Mouse (Mus musculus): ENCODE measurements around the gene Pyroxd2.
"Not testable (repeated sequence)": the region's sequence is repeated elsewhere in the genome, so short reads cannot be mapped to it uniquely, and the experiment has no call there.

The Pyroxd2 gene

GRCm38 (mm10) chr19:42690256-42690655, 62.3 kb downstream of the Pyroxd2 start:
- DNase-seq (ENCODE audit: extremely low read depth, low read depth, low spot score) = no peak

DNA sequence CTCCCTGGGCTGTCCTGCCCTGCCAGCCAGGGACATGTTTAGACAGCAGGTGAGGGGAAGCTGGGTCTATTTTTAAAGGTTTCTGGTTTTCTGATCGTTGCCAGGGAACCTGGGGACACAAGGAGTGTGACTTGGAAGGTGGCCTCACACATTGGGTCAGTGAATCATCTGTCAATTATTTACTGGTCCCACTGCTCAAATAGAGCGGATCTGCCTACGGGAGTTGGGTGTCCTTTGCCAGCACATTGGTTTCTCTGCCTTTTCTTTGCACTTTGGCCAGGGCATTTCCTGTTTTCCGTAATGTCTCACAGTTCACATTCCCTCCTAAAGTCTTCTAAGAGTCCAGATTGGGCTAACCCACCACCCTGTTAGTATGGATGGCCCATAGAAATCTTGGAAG, 62.8 kb downstream of the Pyroxd2 start:
- no peak for DNase-seq (ENCODE audit: extremely low read depth, low read depth, low spot score)

DNA sequence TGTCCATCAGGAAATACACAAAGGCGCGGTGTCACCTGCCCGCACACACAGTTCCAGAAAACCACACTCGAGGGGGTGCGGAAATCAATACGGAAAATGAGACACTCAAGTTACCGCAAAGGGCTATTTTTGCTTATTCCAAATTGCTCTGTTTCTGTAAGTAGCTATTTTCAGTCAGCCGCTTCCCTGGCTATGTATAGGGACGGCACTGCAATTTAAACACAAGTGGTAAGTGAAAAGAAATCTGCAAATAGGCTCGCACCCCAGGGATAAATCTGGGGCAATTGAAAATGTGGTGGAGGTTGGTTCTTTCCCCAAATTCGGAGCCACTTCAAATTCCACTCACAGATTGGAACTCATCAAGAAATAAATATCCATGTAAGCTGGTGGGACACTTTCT, 63.3 kb downstream of the Pyroxd2 start:
- DNase-seq (ENCODE audit: extremely low read depth, low read depth, low spot score) = no peak

DNA sequence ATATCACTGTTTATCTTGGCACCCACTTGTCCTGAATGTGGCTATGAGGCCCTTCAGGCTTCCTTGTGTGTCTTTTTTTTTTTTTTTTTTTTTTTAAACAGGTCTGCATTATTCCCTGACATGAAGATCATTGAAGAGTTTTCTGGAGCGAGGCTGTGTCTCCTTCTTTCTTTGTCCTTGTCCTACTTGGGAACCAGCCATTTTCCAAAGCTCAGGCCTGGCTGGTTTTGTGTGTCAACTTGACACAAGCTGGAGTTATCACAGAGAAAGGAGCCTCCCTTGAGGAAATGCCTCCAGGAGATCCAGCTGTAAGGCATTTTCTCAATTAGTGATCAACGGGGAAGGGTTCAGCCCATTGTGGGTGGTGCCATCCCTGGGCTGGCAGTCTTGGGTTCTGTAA, 69.8 kb downstream of the Pyroxd2 start:
- not testable (repeated sequence) for DNase-seq (ENCODE audit: extremely low read depth, low read depth, low spot score)

DNA sequence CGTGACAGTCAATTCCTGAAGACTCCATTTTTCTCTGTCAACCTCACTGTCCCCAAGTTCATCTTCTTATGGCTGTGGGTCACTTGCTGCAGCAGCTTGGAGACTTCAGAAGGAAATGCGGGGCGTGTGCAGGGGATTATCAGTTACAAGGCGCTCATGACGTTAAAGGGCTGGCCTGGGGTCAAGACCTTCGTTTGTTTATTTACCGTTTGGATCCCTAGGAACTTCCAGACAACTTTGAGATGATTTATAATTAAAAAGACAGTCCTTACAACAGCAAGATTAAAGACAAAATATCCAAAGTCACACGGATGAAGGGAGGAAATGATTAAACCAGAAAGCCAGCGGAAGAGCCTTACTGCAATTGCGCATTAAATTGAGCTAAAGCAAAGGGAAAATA, 74.4 kb downstream of the Pyroxd2 start:
- no peak for DNase-seq (ENCODE audit: extremely low read depth, low read depth, low spot score)

- no peak for DNase-seq (ENCODE audit: extremely low read depth, low read depth, low spot score)
Measured at GRCm38 (mm10) chr19:42677452-42677851, 75.1 kb downstream of the Pyroxd2 start.

GRCm38 (mm10) chr19:42676931-42677330, 75.6 kb downstream of the Pyroxd2 start:
- no peak for DNase-seq (ENCODE audit: extremely low read depth, low read depth, low spot score)

All from fat pad, adult 2 months (tissue).